Mouse (Mus musculus): ENCODE results near the gene Slc23a3. TPM values are rescaled to one million over a fixed set of nuclear protein-coding genes. Genes with fewer than 3 reads are reported as not detected.

Slc23a3 gene
- polyA plus RNA-seq, 1 experiment from 2014 or later, result not detected

DNA sequence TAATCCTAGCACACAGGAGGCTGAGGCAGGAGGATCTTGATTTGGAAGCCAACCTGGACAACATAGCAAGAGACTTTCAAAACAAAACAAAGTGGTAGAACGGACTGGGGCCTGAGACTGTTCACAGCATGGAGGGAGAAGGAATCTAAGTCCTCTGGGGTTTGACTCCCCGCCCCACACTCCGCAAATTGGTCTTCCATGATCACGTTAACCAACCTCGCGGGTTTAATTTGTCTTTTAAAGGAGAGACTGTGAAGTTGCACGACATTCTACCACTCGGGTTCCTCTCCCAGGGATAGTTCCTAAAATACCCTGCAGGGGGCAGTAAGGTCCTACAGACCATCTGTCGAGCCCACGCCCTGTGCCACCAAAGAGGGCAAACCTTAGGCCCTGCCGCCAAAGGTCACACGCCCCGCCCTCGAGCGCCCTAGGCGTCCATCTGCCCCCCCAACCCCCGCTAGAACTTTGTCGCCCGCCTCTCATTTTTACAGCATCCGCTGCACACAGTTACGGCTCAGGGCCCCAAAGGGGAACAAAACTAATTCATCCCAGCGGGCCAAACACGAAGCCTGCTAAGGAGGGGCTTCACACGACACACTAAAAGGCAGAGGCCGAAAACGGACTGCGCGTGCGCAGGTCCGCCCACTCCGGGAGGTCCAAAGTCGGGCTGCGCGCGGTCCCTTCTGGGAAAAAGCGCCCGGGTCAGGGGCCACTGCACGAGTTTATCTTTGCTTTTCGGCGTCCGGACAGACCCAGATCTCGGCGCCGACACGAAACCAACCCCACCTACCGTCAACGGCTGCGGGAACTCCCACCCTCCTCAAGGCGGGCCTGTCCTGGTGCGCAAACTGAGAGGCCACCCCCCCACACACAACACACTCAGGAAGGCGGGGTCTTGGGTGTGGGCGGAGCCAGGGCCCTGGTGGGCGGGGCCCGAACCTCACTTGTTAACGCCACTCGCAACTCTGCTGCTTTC, 9.1 kb downstream of the Slc23a3 start, which contains the start of gene Nhej1:
TSS of gene Nhej1 (minus strand) at position 855 of the 976 bp plus-strand sequence.
- Histone ChIP-seq H3K9me3 (ENCODE audit: control insufficient read depth, low read length) (no peaks in the 10 kb centered on the region), H3K4me2 (ENCODE audit: low read depth) (peak within 1 kb of the TSS; percentile 50), H3K9ac (ENCODE audit: low read length) (peak within 1 kb of the TSS; percentile 58), H3K4me1 (ENCODE audit: control insufficient read depth, insufficient read depth, low read length) (no peaks in the 10 kb centered on the region), H3K36me3 (ENCODE audit: control insufficient read depth, insufficient read depth, low read length) (no peaks in the 10 kb centered on the region), H3K4me3 (ENCODE audit: low read depth, low read length) (peak within 1 kb of the TSS; percentile 48), H3K27me3 (ENCODE audit: control insufficient read depth, insufficient read depth, low read length) (no peaks in the 10 kb centered on the region), H3K27ac (ENCODE audit: low read depth, low read length) (peak within 1 kb of the TSS; percentile 86)
- peak; percentile 99 for DNase-seq (ENCODE audit: low spot score)
- ATAC-seq (ENCODE audit: insufficient read depth, low FRiP score, low TSS enrichment), result peak; percentile 93
- 2% methylated on average over 56 of the region's 56 CpGs for WGBS

DNA sequence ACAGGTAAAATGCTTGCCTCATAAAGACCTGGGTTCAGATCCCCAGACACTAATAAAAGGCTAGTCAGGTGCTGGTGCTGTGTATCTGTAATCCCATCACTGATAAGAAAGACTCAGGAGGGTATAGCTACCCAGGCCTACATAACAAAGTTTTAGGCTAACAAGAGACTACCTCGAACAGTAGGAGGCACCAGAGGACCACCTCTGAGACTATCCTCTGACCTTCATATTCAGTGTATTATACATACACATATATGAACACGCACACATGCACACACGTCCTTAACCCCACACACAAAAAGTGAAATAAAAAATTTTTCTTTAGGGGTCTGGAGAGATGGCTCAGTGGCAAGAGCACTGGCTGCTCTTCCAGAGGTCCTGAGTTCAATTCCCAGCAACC, 11.5 kb downstream of the Slc23a3 start:
- Histone ChIP-seq H3K27me3 (ENCODE audit: control insufficient read depth, insufficient read depth, low read length) (no peaks in the 10 kb centered on the region), H3K4me3 (ENCODE audit: low read depth, low read length) (no peak overlapping the region), H3K4me2 (ENCODE audit: low read depth) (no peak overlapping the region), H3K27ac (ENCODE audit: low read depth, low read length) (no peak overlapping the region), H3K9ac (ENCODE audit: low read length) (no peak overlapping the region), H3K36me3 (ENCODE audit: control insufficient read depth, insufficient read depth, low read length) (no peaks in the 10 kb centered on the region), H3K9me3 (ENCODE audit: control insufficient read depth, low read length) (no peaks in the 10 kb centered on the region), H3K4me1 (ENCODE audit: control insufficient read depth, insufficient read depth, low read length) (no peaks in the 10 kb centered on the region)
- DNase-seq (ENCODE audit: low spot score) (no peak), ATAC-seq (ENCODE audit: insufficient read depth, low FRiP score, low TSS enrichment) (no peak)
- 83% methylated on average over 3 of the region's 3 CpGs for WGBS

Other genes with a start within 250 kb of the Slc23a3 start
- gene Fev, start 248.5 kb downstream of the Slc23a3 start, polyA plus RNA-seq (2014; fragmentation: Nextera tagmentation; extraction: Ambion mirVana), result 0.20 TPM in 1 of 2 replicates, not detected in the other
- gene Cryba2, start 240.7 kb downstream of the Slc23a3 start, polyA plus RNA-seq (2014; fragmentation: Nextera tagmentation; extraction: Ambion mirVana), result not detected in 2 replicates
- 0.08 TPM in 1 of 2 replicates, not detected in the other for gene Cfap65, start 198.3 kb downstream of the Slc23a3 start, polyA plus RNA-seq (2014; fragmentation: Nextera tagmentation; extraction: Ambion mirVana)
- gene Ihh, start 182.2 kb downstream of the Slc23a3 start, polyA plus RNA-seq (2014; fragmentation: Nextera tagmentation; extraction: Ambion mirVana), result not detected in 2 replicates
- 12.1 and 13.9 TPM in 2 replicates for gene Nhej1, start 8.7 kb downstream of the Slc23a3 start, polyA plus RNA-seq (2014; fragmentation: Nextera tagmentation; extraction: Ambion mirVana)
- 53.5 and 58.4 TPM in 2 replicates for gene Cnppd1, start 8.8 kb upstream of the Slc23a3 start, polyA plus RNA-seq (2014; fragmentation: Nextera tagmentation; extraction: Ambion mirVana)
- 57.1 and 70.0 TPM in 2 replicates for gene Retreg2, start 8.9 kb upstream of the Slc23a3 start, polyA plus RNA-seq (2014; fragmentation: Nextera tagmentation; extraction: Ambion mirVana)
- 31.7 and 38.3 TPM in 2 replicates for gene Zfand2b, start 34.8 kb upstream of the Slc23a3 start, polyA plus RNA-seq (2014; fragmentation: Nextera tagmentation; extraction: Ambion mirVana)
- 30.4 and 30.6 TPM in 2 replicates for gene Abcb6, start 46.5 kb upstream of the Slc23a3 start, polyA plus RNA-seq (2014; fragmentation: Nextera tagmentation; extraction: Ambion mirVana)
- 14.9 and 18.2 TPM in 2 replicates for gene Ankzf1, start 58.3 kb upstream of the Slc23a3 start, polyA plus RNA-seq (2014; fragmentation: Nextera tagmentation; extraction: Ambion mirVana)
- gene Atg9a, start 58.3 kb upstream of the Slc23a3 start, polyA plus RNA-seq (2014; fragmentation: Nextera tagmentation; extraction: Ambion mirVana), result 21.8 and 27.0 TPM in 2 replicates
- gene Glb1l, start 76.9 kb upstream of the Slc23a3 start, polyA plus RNA-seq (2014; fragmentation: Nextera tagmentation; extraction: Ambion mirVana), result 14.7 and 15.0 TPM in 2 replicates
- 114 and 131 TPM in 2 replicates for gene Stk16, start 76.9 kb upstream of the Slc23a3 start, polyA plus RNA-seq (2014; fragmentation: Nextera tagmentation; extraction: Ambion mirVana)
- 17.6 and 18.0 TPM in 2 replicates for gene Tuba4a, start 86.0 kb upstream of the Slc23a3 start, polyA plus RNA-seq (2014; fragmentation: Nextera tagmentation; extraction: Ambion mirVana)
- not detected in 2 replicates for gene A630095N17Rik, start 98.2 kb upstream of the Slc23a3 start, polyA plus RNA-seq (2014; fragmentation: Nextera tagmentation; extraction: Ambion mirVana)
- gene Dnajb2, start 102.5 kb upstream of the Slc23a3 start, polyA plus RNA-seq (2014; fragmentation: Nextera tagmentation; extraction: Ambion mirVana), result 20.5 and 21.9 TPM in 2 replicates
- gene Ptprn, start 130.6 kb upstream of the Slc23a3 start, polyA plus RNA-seq (2014; fragmentation: Nextera tagmentation; extraction: Ambion mirVana), result 4.4 and 6.0 TPM in 2 replicates
- gene Resp18, start 144.5 kb upstream of the Slc23a3 start, polyA plus RNA-seq (2014; fragmentation: Nextera tagmentation; extraction: Ambion mirVana), result 30.9 and 35.0 TPM in 2 replicates
- 180 and 182 TPM in 2 replicates for gene Dnpep, start 184.1 kb upstream of the Slc23a3 start, polyA plus RNA-seq (2014; fragmentation: Nextera tagmentation; extraction: Ambion mirVana)
- gene Des, start 226.4 kb upstream of the Slc23a3 start, polyA plus RNA-seq (2014; fragmentation: Nextera tagmentation; extraction: Ambion mirVana), result 15.8 and 18.0 TPM in 2 replicates
- gene Speg, start 241.4 kb upstream of the Slc23a3 start, polyA plus RNA-seq (2014; fragmentation: Nextera tagmentation; extraction: Ambion mirVana), result 15.5 and 19.1 TPM in 2 replicates